Mouse (Mus musculus): ENCODE results near the gene Lnx2. TPM values are rescaled to one million over a fixed set of nuclear protein-coding genes. Genes with fewer than 3 reads are reported as not detected.
A peak's percentile ranks its signal among the peaks of the same experiment; 100 is the strongest.

Lnx2 gene
- total and polyA plus RNA-seq, 3 experiments: 20.3 to 30.1 (median 22.9) TPM

- Histone ChIP-seq H3K27ac (ENCODE audit: insufficient read depth, low read depth) (no peak overlapping the region), H3K9me3 (replicated peaks; ENCODE audit: low read length) (no peaks in the 10 kb centered on the region), H3K27me3 (replicated peaks) (no peaks in the 10 kb centered on the region), H3K4me1 (ENCODE audit: control insufficient read depth in 1 of 2, insufficient read depth in 2 of 2) (peaks cover 0 to 9% of the 10 kb centered on the region in 2 experiments; a peak in 2 of 4 replicates), H3K4me3 (replicated peaks in 1 of 3; ENCODE audit: low read depth in 2 of 3, low read length in 2 of 3, poor library complexity in 1 of 3) (no peak overlapping the region), H3K36me3 (replicated peaks in 1 of 2; ENCODE audit: control insufficient read depth in 1 of 2, insufficient read depth in 1 of 2, low read length in 1 of 2) (peaks cover 46 to 56% of the 10 kb centered on the region in 2 experiments), H3K4me2 (ENCODE audit: insufficient read depth, low read depth, poor library complexity, severe bottlenecking) (no peak overlapping the region), H3K9ac (ENCODE audit: insufficient read depth, low read depth) (no peak overlapping the region), H3K79me2 (replicated peaks; ENCODE audit: control insufficient read depth, extremely low read depth, insufficient read depth, poor library complexity, severe bottlenecking) (no peaks in the 10 kb centered on the region)
- in situ Hi-C loops (cut with MboI; ENCODE audit: low pct_ligation_motif_present, low pct_unique_long_range_greater_than_20kb, low sequenced_read_pairs) (no loop called here), dilution Hi-C loops (cut with MboI; ENCODE audit: extremely low pct_ligation_motif_present, extremely low pct_unique_long_range_greater_than_20kb, low sequenced_read_pairs) (no loop called here)
- DNase-seq (ENCODE audit: extremely low read depth): no peak
- TF ChIP-seq TCF12 (IDR thresholded peaks at IDR 0.05; ENCODE audit: low read depth, low read length) (no peak), RCOR1 (conservative IDR thresholded peaks at IDR 0.05; ENCODE audit: low read depth, low read length) (no peak), GABPA (IDR thresholded peaks at IDR 0.05; ENCODE audit: insufficient replicate concordance, low read depth, low read length) (no peak), E2F4 (IDR thresholded peaks at IDR 0.05; ENCODE audit: insufficient replicate concordance, low read depth, low read length) (no peak), NRF1 (IDR thresholded peaks at IDR 0.05; ENCODE audit: low read depth, low read length) (no peak), EP300 (IDR thresholded peaks at IDR 0.05; ENCODE audit: low read length) (no peak), UBTF (IDR thresholded peaks at IDR 0.05; ENCODE audit: low read depth, low read length) (no peak), ZC3H11A (IDR thresholded peaks at IDR 0.05; ENCODE audit: low read depth, low read length) (no peak), CTCF (conservative IDR thresholded peaks at IDR 0.05 in 1 of 2, IDR thresholded peaks at IDR 0.05 in 1 of 2; ENCODE audit: low read depth in 2 of 2, low read length in 2 of 2) (no peak), MXI1 (IDR thresholded peaks at IDR 0.05; ENCODE audit: low read depth, low read length) (no peak), ZNF384 (IDR thresholded peaks at IDR 0.05; ENCODE audit: low read depth, low read length) (no peak)
Measured at GRCm38 (mm10) chr5:147016622-147017021, 59.8 kb downstream of the Lnx2 start.

GRCm38 (mm10) chr5:147015191-147015590, 61.2 kb downstream of the Lnx2 start:
- Histone ChIP-seq H3K9me3 (replicated peaks; ENCODE audit: low read length) (no peaks in the 10 kb centered on the region), H3K36me3 (replicated peaks in 1 of 2; ENCODE audit: control insufficient read depth in 1 of 2, insufficient read depth in 1 of 2, low read length in 1 of 2) (peaks cover 35 to 44% of the 10 kb centered on the region in 2 experiments), H3K4me1 (ENCODE audit: control insufficient read depth in 1 of 2, insufficient read depth in 2 of 2) (peaks cover 0 to 9% of the 10 kb centered on the region in 2 experiments; a peak in 2 of 4 replicates), H3K27ac (ENCODE audit: insufficient read depth, low read depth) (no peak overlapping the region), H3K4me3 (replicated peaks in 1 of 3; ENCODE audit: low read depth in 2 of 3, low read length in 2 of 3, poor library complexity in 1 of 3) (no peak overlapping the region), H3K4me2 (ENCODE audit: insufficient read depth, low read depth, poor library complexity, severe bottlenecking) (no peak overlapping the region), H3K9ac (ENCODE audit: insufficient read depth, low read depth) (no peak overlapping the region), H3K79me2 (replicated peaks; ENCODE audit: control insufficient read depth, extremely low read depth, insufficient read depth, poor library complexity, severe bottlenecking) (no peaks in the 10 kb centered on the region), H3K27me3 (replicated peaks) (no peaks in the 10 kb centered on the region)
- TF ChIP-seq MEF2A (IDR thresholded peaks at IDR 0.05; ENCODE audit: borderline replicate concordance, low read depth, low read length) (no peak), POLR2AphosphoS2 (IDR thresholded peaks at IDR 0.05; ENCODE audit: low read depth, low read length) (0 out of 2 replicates have a peak, but pooled peaks have one; percentile 18), USF2 (conservative IDR thresholded peaks at IDR 0.05; ENCODE audit: low read depth, low read length) (no peak), JUND (conservative IDR thresholded peaks at IDR 0.05; ENCODE audit: low read depth, low read length) (no peak), MAZ (IDR thresholded peaks at IDR 0.05; ENCODE audit: low read depth, low read length) (no peak)
- in situ Hi-C loops (cut with MboI; ENCODE audit: low pct_ligation_motif_present, low pct_unique_long_range_greater_than_20kb, low sequenced_read_pairs) (no loop called here), dilution Hi-C loops (cut with MboI; ENCODE audit: extremely low pct_ligation_motif_present, extremely low pct_unique_long_range_greater_than_20kb, low sequenced_read_pairs) (no loop called here)
- DNase-seq (ENCODE audit: extremely low read depth): no peak
